ENCODE assay signal across 8 mouse cellular contexts in the genomic region with DNA sequence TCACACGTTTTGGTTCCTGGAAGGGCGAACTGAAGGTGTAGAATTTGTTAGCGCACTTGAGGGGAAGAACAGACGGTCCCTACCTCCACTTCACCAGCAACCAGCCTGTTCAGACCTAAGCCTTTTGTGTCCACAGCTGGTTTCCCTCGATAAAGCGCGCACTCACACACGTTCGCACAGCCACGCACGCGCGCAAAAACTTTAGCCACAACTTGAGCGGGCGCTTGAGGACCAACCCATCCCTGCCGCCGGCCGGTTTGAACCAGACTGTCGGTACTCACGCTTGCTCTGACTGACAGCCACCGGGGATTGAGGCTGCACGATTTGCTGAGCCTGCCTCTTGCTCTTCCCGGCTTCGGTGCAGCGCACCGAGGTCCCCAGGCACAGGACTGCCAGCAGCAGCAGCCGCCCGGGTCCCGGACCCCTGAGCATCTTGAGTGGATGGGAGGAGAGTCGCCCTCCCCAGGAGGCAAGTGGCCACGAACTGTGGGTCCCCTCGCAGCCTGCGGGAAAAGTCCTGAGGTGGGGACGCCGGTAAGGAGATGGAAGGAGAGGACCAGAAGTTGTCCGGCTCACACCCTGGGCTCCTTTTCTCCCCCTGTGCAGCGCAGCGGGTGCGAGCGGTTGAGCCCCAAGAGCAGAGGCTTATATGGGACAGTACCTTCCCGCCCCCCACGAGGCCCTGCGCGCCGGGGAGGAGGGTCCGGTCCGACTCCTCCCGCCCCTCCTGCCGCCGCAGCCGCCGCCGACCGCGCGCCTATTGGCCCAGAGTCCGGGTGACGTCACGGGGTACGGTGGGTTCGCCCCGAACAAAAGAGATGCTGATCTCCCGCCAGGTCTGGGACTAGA. TPM values are rescaled to one million over a fixed set of nuclear protein-coding genes. Genes with fewer than 3 reads are reported as not detected.
A peak's percentile ranks its signal among the peaks of the same experiment; 100 is the strongest.
DNase-seq lines count a peak whose midpoint lies in the region; ATAC-seq lines count a peak whose summit lies in the region.

A gene (minus strand): TSS at position 650 of the 849 bp plus-strand sequence.

- peak within 1 kb of the TSS; percentile 98 for H3K27ac ChIP-seq in embryonic facial prominence, embryonic 10.5 days (replicated peaks)
- H3K27ac ChIP-seq in intestine, embryonic 15.5 days, result peak within 1 kb of the TSS; percentile 91

- H3K4me3 ChIP-seq in embryonic facial prominence, embryonic 10.5 days, result peak within 1 kb of the TSS; percentile 81
- H3K4me3 ChIP-seq in intestine, embryonic 15.5 days (replicated peaks), result peak within 1 kb of the TSS; percentile 76

- H3K4me1 ChIP-seq in embryonic facial prominence, embryonic 10.5 days, result peaks cover 30% of the 10 kb centered on the region
- peaks cover 11% of the 10 kb centered on the region; the same call in 1 of the 2 replicates for H3K4me1 ChIP-seq in intestine, embryonic 15.5 days (replicated peaks)

- H3K9me3 ChIP-seq in embryonic facial prominence, embryonic 10.5 days, result no peaks in the 10 kb centered on the region
- H3K9me3 ChIP-seq in intestine, embryonic 15.5 days, result no peaks in the 10 kb centered on the region

- ATAC-seq in intestine, embryonic 15.5 days, result peak; percentile 94

- H3K4me2 ChIP-seq in intestine, embryonic 15.5 days (replicated peaks), result peak within 1 kb of the TSS; percentile 94

- WGBS in embryonic facial prominence, embryonic 10.5 days, result under 1% methylated on average over 63 of the region's 63 CpGs
- WGBS in intestine, embryonic 15.5 days, result under 1% methylated on average over 59 of the region's 63 CpGs

- H3K9ac ChIP-seq in intestine, embryonic 15.5 days, result peak within 1 kb of the TSS; percentile 74

- H3K36me3 ChIP-seq in embryonic facial prominence, embryonic 10.5 days (replicated peaks), result peaks cover 32% of the 10 kb centered on the region
- no peaks in the 10 kb centered on the region; the same call in 1 of the 2 replicates for H3K36me3 ChIP-seq in intestine, embryonic 15.5 days

- DNase-seq in adrenal gland, postnatal 10 days, result peak; percentile 90
- peak; percentile 98 for DNase-seq in embryonic facial prominence, embryonic 10.5 days (ENCODE audit: low spot score)
- peak; percentile 96 to 98 for DNase-seq in gastrocnemius, postnatal 4 days (ENCODE audit: low spot score in 2 of 2)
- peak; percentile 40 to 47 for DNase-seq in left cerebral cortex, postnatal 36 days (ENCODE audit: low spot score in 2 of 2)
- DNase-seq in mesoderm, embryonic 11.5 days (ENCODE audit: low read depth, low spot score), result peak; percentile 94
- peak; percentile 75 for DNase-seq in right cerebral cortex, postnatal 4 days
- DNase-seq in T-cell, adult 2 months (ENCODE audit: low spot score), result no peak

- H3K27me3 ChIP-seq in embryonic facial prominence, embryonic 10.5 days (replicated peaks; ENCODE audit: low read depth, poor library complexity, severe bottlenecking), result no peaks in the 10 kb centered on the region
- no peaks in the 10 kb centered on the region for H3K27me3 ChIP-seq in intestine, embryonic 15.5 days (replicated peaks)

- intact Hi-C loops in left cerebral cortex, postnatal 36 days (cut with DNase I), result no loop called here

RNA-seq across cellular contexts. Expression of the gene that starts here (rescaled TPM):
- 100 to 1,000 TPM; 329 to 502 TPM for total RNA-seq in adrenal gland, postnatal 10 days (2021)
- 119 and 130 TPM in 2 replicates for polyA plus RNA-seq in embryonic facial prominence, embryonic 10.5 days (2016; fragmentation: Nextera tagmentation; extraction: Ambion mirVana)
- 100 to 1,000 TPM; 658 to 717 TPM for total RNA-seq in gastrocnemius, postnatal 4 days (2021)
- polyA plus RNA-seq in intestine, embryonic 15.5 days (2015; fragmentation: Nextera tagmentation; extraction: Ambion mirVana), result 79.0 and 83.2 TPM in 2 replicates
- total RNA-seq in left cerebral cortex, postnatal 36 days (2021), result 10 to 100 TPM; 36.7 to 60.8 TPM

Comparison
In these comparisons a context has a peak if more than half of its experiments do, and no peak if none do; other contexts are left out.
1. RNA of the gene that starts here (total RNA-seq): 658 to 717 TPM in gastrocnemius, postnatal 4 days and 329 to 502 TPM in adrenal gland, postnatal 10 days; 36.7 to 60.8 TPM in left cerebral cortex, postnatal 36 days; every median in the first group is over 4 times any median in the second.